Mouse (Mus musculus) erythroblast, embryonic 14.5 days (primary cell): ENCODE results near the gene Myh3.

ENCODE experiments used
- GATA1 ChIP-seq: IDR thresholded peaks from 2 replicates; pipeline ENCODE4 v1.6.1; 2012; ENCODE audit warnings: low read length, inconsistent platforms, mixed read lengths
- TAL1 ChIP-seq: IDR thresholded peaks from 3 replicates; pipeline ENCODE4 v1.6.1; 2012; ENCODE audit warnings: low read length, inconsistent platforms, mixed read lengths

DNA sequence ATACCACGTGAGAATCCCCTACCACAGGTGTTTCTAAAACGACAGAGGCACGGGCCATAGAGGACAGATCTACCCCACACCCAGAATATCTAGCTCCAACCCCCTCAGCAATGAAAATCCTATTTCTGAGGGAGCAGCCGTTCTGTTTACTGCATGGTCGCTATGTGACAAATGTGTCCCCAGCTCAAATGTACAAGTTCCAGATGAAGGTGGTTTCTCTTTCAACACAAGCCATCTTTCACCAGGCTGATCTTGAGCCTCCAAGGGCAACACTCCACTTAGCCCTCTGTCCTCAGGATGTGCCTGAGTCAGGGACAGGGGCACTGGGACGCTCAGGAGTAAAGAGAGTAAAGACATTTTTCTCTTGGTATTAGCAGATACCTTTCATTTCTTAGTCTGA is 62.9 kb downstream of the Myh3 start:
- TF ChIP-seq GATA1 (no peak), TAL1 (no peak)
